8 mouse cellular contexts compared by ENCODE assay signal in the genomic region with DNA sequence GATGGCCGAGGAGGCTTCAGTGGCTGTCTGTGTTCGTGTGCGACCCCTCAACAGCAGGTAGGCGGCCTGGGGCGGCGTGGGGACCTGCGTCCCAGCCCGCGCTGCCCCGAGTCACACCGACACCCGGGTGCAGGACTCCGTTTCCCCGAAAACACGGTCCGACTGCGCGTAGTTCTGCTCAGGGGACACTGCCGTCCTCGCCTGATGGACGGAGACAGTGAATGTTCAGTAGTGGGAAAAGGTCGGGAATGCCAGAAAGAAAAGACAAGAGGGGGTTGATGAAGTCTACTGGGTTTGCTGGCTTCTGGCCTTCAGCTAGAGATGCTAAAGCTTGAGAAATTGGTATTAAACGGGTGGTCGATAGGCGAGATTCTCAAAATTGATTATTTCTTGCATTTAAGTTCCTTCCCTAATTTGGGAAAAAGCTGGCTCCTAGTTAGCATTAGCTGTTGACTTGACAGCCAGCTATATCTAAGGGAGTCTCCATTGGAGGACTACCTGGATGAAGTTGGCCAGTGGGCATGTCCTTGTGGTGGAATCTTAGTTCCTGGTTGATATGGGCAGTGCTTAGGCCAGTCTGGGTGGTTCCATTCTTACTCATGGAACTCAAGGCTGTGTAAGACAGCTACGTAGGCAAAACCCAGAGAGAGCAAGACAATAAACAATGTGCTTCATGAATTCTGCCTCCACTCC. TPM values are rescaled to one million over a fixed set of nuclear protein-coding genes. Genes with fewer than 3 reads are reported as not detected.
A peak's percentile ranks its signal among the peaks of the same experiment; 100 is the strongest.
DNase-seq lines count a peak whose midpoint lies in the region; ATAC-seq lines count a peak whose summit lies in the region.

No protein-coding gene starts in this region.

- peak overlapping the region; percentile 65 for H3K4me3 ChIP-seq in lung, embryonic 16.5 days (ENCODE audit: low read length)
- peak overlapping the region; percentile 82 for H3K4me3 ChIP-seq in hindbrain, embryonic 16.5 days (ENCODE audit: low read length)
- peak overlapping the region; percentile 80 for H3K4me3 ChIP-seq in midbrain, embryonic 14.5 days (replicated peaks; ENCODE audit: low read depth, low read length)

- no peaks in the 10 kb centered on the region for H3K27me3 ChIP-seq in lung, embryonic 16.5 days (ENCODE audit: control insufficient read depth, insufficient read depth, low read depth, low read length)
- H3K27me3 ChIP-seq in hindbrain, embryonic 16.5 days (replicated peaks; ENCODE audit: control insufficient read depth, insufficient read depth, low read length) = no peaks in the 10 kb centered on the region
- no peaks in the 10 kb centered on the region for H3K27me3 ChIP-seq in midbrain, embryonic 14.5 days (ENCODE audit: control insufficient read depth, insufficient read depth, low read length)

- DNase-seq in lung, postnatal 25 days (ENCODE audit: low spot score) = no peak
- peak; percentile 30 for DNase-seq in c-Kit-positive CD71-positive TER-119-positive erythroid progenitor cells, embryonic 14.5 days (ENCODE audit: low spot score)
- DNase-seq in midbrain, embryonic 14.5 days = peak; percentile 1
- no peak for DNase-seq in adrenal gland, postnatal 25 days
- DNase-seq in ovary, adult 18-20 months (ENCODE audit: low spot score) = no peak
- no peak for DNase-seq in left cerebral cortex, adult 18-20 months (ENCODE audit: low spot score in 2 of 2)

- H3K27ac ChIP-seq in lung, embryonic 16.5 days (ENCODE audit: low read length) = peak overlapping the region; percentile 4; the same call in 1 of the 2 replicates
- H3K27ac ChIP-seq in hindbrain, embryonic 16.5 days (ENCODE audit: low read depth, low read length) = no peak overlapping the region
- H3K27ac ChIP-seq in midbrain, embryonic 14.5 days (replicated peaks; ENCODE audit: low read depth, low read length) = no peak overlapping the region

- H3K36me3 ChIP-seq in lung, embryonic 16.5 days (ENCODE audit: control insufficient read depth, insufficient read depth, low read length) = peaks cover 14% of the 10 kb centered on the region
- no peaks in the 10 kb centered on the region for H3K36me3 ChIP-seq in hindbrain, embryonic 16.5 days (ENCODE audit: control insufficient read depth, insufficient read depth, low read length)
- peaks cover 9% of the 10 kb centered on the region; the same call in 1 of the 2 replicates for H3K36me3 ChIP-seq in midbrain, embryonic 14.5 days (ENCODE audit: control insufficient read depth, insufficient read depth, low read length)

- H3K4me1 ChIP-seq in lung, embryonic 16.5 days (replicated peaks; ENCODE audit: control insufficient read depth, insufficient read depth, low read length) = peaks cover 10% of the 10 kb centered on the region
- H3K4me1 ChIP-seq in hindbrain, embryonic 16.5 days (ENCODE audit: control insufficient read depth, insufficient read depth, low read depth, low read length) = peaks cover 10% of the 10 kb centered on the region
- peaks cover 14% of the 10 kb centered on the region for H3K4me1 ChIP-seq in midbrain, embryonic 14.5 days (ENCODE audit: control insufficient read depth, insufficient read depth, low read length)

- peak overlapping the region; percentile 68 for H3K4me2 ChIP-seq in lung, embryonic 16.5 days (ENCODE audit: low read depth, low read length)
- H3K4me2 ChIP-seq in hindbrain, embryonic 16.5 days (ENCODE audit: low read length) = peak overlapping the region; percentile 88
- peak overlapping the region; percentile 92 for H3K4me2 ChIP-seq in midbrain, embryonic 14.5 days (ENCODE audit: low read length)

- under 1% methylated on average over 26 of the region's 26 CpGs for WGBS in lung, embryonic 16.5 days
- WGBS in hindbrain, embryonic 16.5 days = under 1% methylated on average over 25 of the region's 26 CpGs
- WGBS in midbrain, embryonic 14.5 days = under 1% methylated on average over 26 of the region's 26 CpGs

- H3K9me3 ChIP-seq in lung, embryonic 16.5 days (ENCODE audit: control insufficient read depth, low read length) = no peaks in the 10 kb centered on the region
- no peaks in the 10 kb centered on the region for H3K9me3 ChIP-seq in hindbrain, embryonic 16.5 days (ENCODE audit: control insufficient read depth, low read length)
- no peaks in the 10 kb centered on the region for H3K9me3 ChIP-seq in midbrain, embryonic 14.5 days (ENCODE audit: control insufficient read depth, low read length)

- peak overlapping the region; percentile 72 for H3K9ac ChIP-seq in lung, embryonic 16.5 days (ENCODE audit: low read length)
- peak overlapping the region; percentile 62 for H3K9ac ChIP-seq in hindbrain, embryonic 16.5 days (ENCODE audit: low read depth, low read length)
- H3K9ac ChIP-seq in midbrain, embryonic 14.5 days (replicated peaks; ENCODE audit: low read length) = peak overlapping the region; percentile 48; the same call in 1 of the 2 replicates

- ATAC-seq in lung, embryonic 16.5 days (ENCODE audit: low read depth) = 0 out of 2 replicates have a peak, but pooled peaks have one; percentile 31
- ATAC-seq in hindbrain, embryonic 16.5 days = no peak
- no peak for ATAC-seq in midbrain, embryonic 14.5 days (ENCODE audit: low FRiP score, low TSS enrichment)

RNA-seq across cellular contexts. Expression of a gene that starts 0.5 kb away (rescaled TPM):
- 26.5 and 28.6 TPM in 2 replicates for polyA plus RNA-seq in lung, embryonic 16.5 days (2015; fragmentation: Nextera tagmentation; extraction: Ambion mirVana)
- polyA plus RNA-seq in hindbrain, embryonic 16.5 days (2015; fragmentation: Nextera tagmentation; extraction: Ambion mirVana) = 4.3 and 4.8 TPM in 2 replicates
- 4.5 and 7.9 TPM in 2 replicates for polyA plus RNA-seq in midbrain, embryonic 14.5 days (2014; fragmentation: Nextera tagmentation; extraction: Ambion mirVana)
- total RNA-seq in adrenal gland, postnatal 25 days (2021) = 4.0 and 7.1 TPM in 2 replicates
- total RNA-seq in left cerebral cortex, adult 18-20 months (2021) = 1 to 10 TPM in 1 of 2 experiments, under 1 TPM in 1; 0.89 to 1.5 TPM

Comparison
In these comparisons a context has a peak if more than half of its experiments do, and no peak if none do; other contexts are left out.
1. DNase-seq: peak in c-Kit-positive CD71-positive TER-119-positive erythroid progenitor cells, embryonic 14.5 days (single experiment) and midbrain, embryonic 14.5 days (single experiment); none in lung, postnatal 25 days (single experiment), adrenal gland, postnatal 25 days (single experiment), ovary, adult 18-20 months (single experiment) and left cerebral cortex, adult 18-20 months (0 of 2).
2. Peak in every context shown above with its lines, with median percentiles within 50 percentile points of each other: H3K4me2 ChIP-seq, H3K4me3 ChIP-seq and H3K9ac ChIP-seq.